Mouse (Mus musculus) ES-E14 (cell line): ENCODE results near the gene Dscam.

Source experiments
- CHD2 ChIP-seq: IDR thresholded peaks from 2 replicates; pipeline ENCODE4 v1.6.1; 2014; ENCODE audit warnings: mild to moderate bottlenecking, low read depth, low read length, inconsistent platforms
- HCFC1 ChIP-seq: IDR thresholded peaks from 2 replicates; pipeline ENCODE4 v1.6.1; 2012; ENCODE audit warnings: low read length, inconsistent platforms, borderline replicate concordance; ENCODE audit not compliant: insufficient read depth
- MAFK ChIP-seq: IDR thresholded peaks from 2 replicates; pipeline ENCODE4 v1.6.1; 2014; ENCODE audit warnings: mild to moderate bottlenecking, low read depth, low read length, inconsistent platforms; ENCODE audit not compliant: insufficient read depth
- ZC3H11A ChIP-seq: IDR thresholded peaks from 2 replicates; pipeline ENCODE4 v1.6.1; 2012; ENCODE audit warnings: low read depth, mild to moderate bottlenecking, inconsistent platforms, low read length, borderline replicate concordance

DNA sequence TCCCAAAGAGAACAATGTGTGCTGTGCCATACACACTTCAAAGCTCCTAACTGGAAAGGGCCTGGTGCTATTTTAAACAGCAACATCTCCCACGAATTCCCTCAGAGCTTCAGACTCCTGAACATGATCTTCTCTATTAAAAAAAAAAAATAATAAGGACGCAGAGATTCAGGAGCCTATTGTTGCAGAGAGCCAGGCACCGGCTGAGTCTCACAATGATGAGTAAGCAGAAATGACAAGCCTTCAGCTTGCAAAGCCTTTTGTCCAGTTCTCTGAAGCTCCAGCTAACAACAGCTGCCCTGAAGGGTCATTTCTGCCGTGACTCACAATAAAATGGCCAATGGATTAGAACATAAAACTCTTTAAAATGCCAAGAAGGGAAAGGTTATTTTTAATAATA, 12.3 kb downstream of the Dscam start:
- TF ChIP-seq ZC3H11A, result no peak
- 0 out of 2 replicates have a peak, but pooled peaks have one; percentile 47 for TF ChIP-seq MAFK
- no peak for TF ChIP-seq CHD2
- TF ChIP-seq HCFC1, result no peak
